Mouse (Mus musculus) T-helper 17 cell (primary cell): ENCODE data around the gene Oas1h.
"Not testable (repeated sequence)": the region's sequence is repeated elsewhere in the genome, so short reads cannot be mapped to it uniquely, and the experiment has no call there.

Source experiments
- in situ Hi-C, 2 experiments: fragments of 300-600 bp; cut with MboI, MseI; formaldehyde crosslinking; loops; 1 replicate in 1 of 2; 2 replicates in 1 of 2; pipeline ENCODE4 v1.15.1; 2025; ENCODE audit warnings: high pct_unique_total_duplicates in 2 of 2

The Oas1h gene

DNA sequence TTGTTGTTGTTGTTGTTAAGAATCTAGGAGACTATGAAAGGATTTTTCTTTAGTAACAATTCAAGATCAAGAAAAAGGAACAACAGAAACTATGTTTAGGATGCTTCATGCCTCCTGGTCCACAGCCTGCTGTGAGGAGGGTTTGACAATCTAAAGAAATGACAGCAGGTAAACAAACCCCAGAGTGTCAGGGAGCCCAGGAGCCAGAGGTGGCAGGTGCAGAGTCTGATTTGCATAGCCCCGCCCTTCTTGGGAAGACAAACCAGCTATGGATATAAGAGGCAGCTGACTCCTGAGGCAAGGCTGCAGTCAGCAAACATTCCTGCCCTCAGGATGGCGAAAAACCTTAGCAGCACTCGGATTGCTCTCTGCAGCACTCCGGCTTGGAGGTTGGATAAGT is at the start of gene Oas1h:
Gene Oas1h (plus strand): TSS at position 301 of the 400 bp plus-strand sequence.
- in situ Hi-C loops: no loop called here

- in situ Hi-C loops: no loop called here
These were observed 49.0 kb upstream of the Oas1h start, which contains the start of gene Oas1c for GRCm38 (mm10) chr5:120811951-120812819. Oas1c (minus strand) TSS chr5:120812514.

DNA sequence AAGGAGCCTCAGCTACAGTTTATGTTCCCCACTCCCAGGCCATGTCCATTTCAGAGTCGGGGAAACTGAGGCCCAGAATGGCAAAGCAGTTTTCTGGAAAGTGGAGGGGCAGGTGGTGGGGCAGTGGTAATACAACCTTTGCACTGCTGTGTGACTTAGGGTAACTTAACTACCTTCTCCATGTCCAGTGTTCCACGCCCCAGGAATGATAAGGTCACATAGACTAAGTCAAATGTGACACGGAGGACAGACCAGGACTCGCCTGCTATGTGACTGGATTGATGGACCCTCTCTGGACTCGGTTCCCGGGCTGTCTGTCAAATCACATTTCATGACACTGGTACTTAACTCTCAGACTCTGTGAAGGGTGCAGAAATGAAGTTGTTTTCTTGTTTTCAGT is 48.2 kb upstream of the Oas1h start:
- in situ Hi-C loops: no loop called here

DNA sequence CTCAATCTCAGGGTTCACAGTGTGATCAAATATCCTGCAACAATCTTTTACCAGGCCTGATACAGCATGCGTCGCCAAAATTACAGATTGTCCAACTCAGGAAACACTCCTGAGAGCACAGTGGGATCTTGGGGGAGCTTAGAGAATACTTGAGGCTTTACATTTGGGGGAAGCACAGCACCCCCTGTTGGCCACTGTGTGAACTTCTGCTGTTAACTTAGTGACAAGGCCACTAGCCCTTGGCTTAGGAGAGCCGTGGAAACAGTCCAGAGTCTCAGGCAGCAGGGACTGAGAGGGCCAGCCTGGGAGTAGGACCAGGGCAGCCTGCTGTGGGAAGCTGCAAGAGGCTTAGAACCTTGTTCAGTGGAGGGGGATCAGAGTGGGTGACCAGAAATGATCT is 45.3 kb upstream of the Oas1h start:
- in situ Hi-C loops: no loop called here

- in situ Hi-C loops: no loop called here
These were observed 42.2 kb upstream of the Oas1h start for GRCm38 (mm10) chr5:120818999-120819398.

- in situ Hi-C loops: no loop called here
These were observed 30.2 kb upstream of the Oas1h start for GRCm38 (mm10) chr5:120831031-120831430.

GRCm38 (mm10) chr5:120833335-120834280 is 27.6 kb upstream of the Oas1h start:
- in situ Hi-C loops: no loop called here

DNA sequence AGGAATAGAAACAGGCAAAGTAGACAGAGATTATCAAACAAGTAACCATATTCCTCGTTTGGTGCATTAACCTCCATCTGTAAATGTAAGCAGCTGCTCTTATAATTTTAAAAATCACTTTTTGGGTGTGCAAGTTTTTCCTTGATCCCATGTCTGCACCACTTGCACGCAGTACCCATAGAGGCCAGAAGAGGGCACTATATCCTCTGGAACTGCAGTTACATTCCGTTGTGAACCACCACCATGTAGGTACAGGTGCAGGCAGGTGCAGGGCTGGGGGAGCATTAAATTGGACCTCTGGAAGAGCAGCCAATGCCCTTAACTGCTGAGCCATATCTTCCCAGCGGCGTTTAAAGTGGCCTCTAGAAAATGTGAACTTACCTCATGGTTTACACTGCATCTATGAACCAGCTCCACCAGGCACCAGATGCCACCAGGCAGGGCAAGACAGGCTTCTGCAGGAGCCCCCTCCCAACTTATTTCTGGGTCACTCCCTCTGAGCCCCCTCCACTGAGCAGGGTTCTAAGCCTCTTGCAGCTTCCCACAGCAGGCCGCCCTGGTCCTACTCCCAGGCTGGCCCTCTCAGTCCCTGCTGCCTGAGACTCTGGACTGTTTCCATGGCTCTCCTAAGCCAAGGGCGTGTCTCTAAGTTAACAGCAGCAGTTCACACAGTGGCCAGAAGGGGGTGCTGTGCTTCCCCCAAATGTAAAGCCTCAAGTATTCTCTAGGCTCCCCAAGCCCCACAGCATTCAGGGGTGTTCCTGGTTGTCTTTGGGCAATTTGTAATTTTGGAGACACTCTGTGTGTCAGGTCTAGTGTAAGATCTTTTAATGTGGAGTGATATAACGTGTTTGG is 24.3 kb upstream of the Oas1h start:
- in situ Hi-C loops: no loop called here

DNA sequence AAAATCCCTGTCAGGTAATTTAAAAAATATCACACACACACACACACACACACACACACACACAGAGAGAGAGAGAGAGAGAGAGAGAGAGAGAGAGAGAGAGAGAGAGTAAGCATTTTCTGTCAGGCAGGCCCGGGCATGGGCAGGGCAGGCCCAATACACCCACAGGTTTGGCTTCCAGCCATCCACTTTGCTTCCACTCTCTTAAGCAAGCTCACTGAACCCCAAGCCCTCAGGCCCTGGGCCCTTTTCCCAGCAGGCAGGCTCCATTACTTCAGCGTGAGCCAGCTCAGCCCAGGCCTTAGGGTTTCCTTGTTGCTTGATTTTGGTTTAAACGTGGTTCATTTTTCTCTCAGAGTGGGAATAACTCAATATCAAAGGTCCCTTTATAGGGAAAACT is 16.5 kb upstream of the Oas1h start:
- in situ Hi-C loops: loop anchor here in 1 of 2 experiments (5.0 kb wide), 1 partner anchor 42 kb away; no protein-coding TSS in a partner anchor

GRCm38 (mm10) chr5:120847067-120847466 is 14.2 kb upstream of the Oas1h start, which contains the start of gene Oas1f:
Oas1f (plus strand) TSS chr5:120847367.
- in situ Hi-C loops: no loop called here

DNA sequence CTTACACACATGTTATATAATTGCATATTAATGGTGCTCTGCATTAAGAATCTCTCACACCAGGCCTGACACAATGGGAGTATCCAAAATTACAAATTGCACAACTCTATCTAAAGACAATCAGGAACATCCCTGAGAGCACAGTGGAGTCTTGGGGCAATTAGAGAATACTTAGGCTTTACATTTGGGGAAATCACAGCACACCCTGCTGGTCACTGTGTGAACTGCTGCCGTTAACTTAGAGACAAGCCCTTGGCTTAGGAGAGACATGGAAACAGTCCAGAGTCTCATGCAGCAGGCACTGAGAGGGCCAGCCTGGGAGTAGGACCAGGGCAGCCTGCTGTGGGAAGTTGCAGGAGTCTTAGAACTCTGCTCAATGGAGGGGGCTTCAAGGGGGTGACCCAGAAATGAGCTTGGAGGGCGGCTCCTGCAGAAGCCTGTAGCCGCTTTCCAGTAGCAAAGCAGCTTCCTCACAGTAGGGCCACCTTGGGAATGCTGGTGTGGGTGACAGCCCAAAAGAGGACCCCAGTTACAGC is 11.6 kb upstream of the Oas1h start:
- in situ Hi-C loops: no loop called here

GRCm38 (mm10) chr5:120859241-120859640 is 2.0 kb upstream of the Oas1h start:
- in situ Hi-C loops: no loop called here

GRCm38 (mm10) chr5:120865336-120865860 is 4.2 kb downstream of the Oas1h start:
- in situ Hi-C loops: no loop called here

DNA sequence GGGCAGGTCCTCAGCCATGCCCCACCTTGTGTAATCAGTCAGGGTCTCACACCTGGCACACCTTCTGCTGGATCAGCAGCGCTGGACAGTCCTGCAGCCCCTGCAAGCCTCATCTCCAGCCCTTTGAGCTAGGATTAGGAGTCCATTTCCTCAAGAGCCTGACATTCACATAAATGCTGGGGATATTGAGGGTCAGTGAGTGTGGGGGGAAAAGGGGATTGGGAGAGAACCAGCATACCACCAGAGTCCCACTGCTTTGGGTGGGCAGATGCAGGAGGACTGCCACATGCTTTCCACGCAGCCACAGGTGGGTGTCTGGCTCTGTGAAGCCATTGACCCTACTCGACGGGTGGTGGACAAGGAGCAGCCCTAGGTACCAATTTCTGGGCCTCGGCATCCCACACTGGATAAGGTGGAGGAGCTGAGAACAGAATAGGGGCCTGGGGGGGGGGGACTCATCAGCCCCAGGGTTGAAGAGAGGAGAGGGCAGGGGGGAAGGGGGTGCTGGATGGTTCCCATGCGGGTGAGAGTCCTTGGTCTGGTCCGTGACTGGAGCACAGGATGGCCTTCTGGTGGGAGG is 8.3 kb downstream of the Oas1h start:
- in situ Hi-C loops: loop anchor here in 1 of 2 experiments (5.0 kb wide), 1 partner anchor 67 kb away; no protein-coding TSS in a partner anchor

- in situ Hi-C loops: loop anchor here in 1 of 2 experiments (5.0 kb wide), 1 partner anchor 68 kb away; no protein-coding TSS in a partner anchor
These were observed 8.9 kb downstream of the Oas1h start for GRCm38 (mm10) chr5:120870081-120870480.

DNA sequence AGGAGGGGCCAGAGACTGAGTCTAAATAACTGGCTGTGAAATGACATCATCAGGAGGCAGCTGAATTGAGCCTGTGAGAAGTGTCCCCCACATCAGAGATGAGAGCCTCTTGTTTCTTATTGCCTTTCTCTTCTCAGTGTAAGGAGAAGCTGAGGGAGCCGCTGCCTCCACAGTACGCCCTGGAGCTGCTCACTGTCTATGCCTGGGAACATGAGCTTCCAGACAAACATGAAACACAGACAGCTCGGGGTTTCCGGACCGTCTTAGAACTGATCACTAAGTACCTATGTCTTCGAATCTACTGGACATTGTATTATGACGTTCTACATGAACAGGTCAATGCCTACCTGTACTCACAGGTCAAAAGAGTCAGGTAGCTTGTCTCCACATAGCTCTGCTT is 9.6 kb downstream of the Oas1h start:
- in situ Hi-C loops: loop anchor here in 1 of 2 experiments (5.0 kb wide), 1 partner anchor 68 kb away; no protein-coding TSS in a partner anchor

- in situ Hi-C loops: loop anchor here in 1 of 2 experiments (5.0 kb wide), 1 partner anchor 69 kb away; no protein-coding TSS in a partner anchor
These were observed 10.2 kb downstream of the Oas1h start for GRCm38 (mm10) chr5:120871469-120871868.

- in situ Hi-C loops: not testable (repeated sequence)
These were observed 15.6 kb downstream of the Oas1h start for GRCm38 (mm10) chr5:120876839-120877238.

DNA sequence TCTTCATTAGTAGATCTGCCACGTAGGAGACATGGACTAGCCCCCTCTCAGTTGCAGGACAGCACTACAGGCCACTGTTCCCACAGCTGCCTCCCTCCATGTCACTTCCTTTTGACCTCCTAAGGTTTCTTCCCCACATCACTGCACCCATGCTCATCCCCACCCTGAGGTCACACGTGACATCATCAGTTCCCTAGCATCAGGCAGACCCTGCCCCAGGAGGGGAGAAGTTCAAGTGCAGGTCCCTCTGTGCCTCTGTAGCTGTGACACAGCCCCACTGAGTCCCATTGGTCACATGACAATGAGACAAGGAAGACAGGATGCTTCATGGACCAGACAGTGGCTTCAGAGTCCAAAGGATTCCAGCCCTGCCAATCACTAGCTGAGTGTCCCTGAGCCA is 16.2 kb downstream of the Oas1h start:
- in situ Hi-C loops: not testable (repeated sequence)

- in situ Hi-C loops: not testable (repeated sequence)
These were observed 17.6 kb downstream of the Oas1h start for GRCm38 (mm10) chr5:120878803-120879202.
